Comparison of ENCODE assay signal across 8 mouse cellular contexts in genomic region chr7:58788424-58789261, GRCm38 (mm10).
DNase-seq lines count a peak whose midpoint lies in the region; ATAC-seq and TF ChIP-seq lines count a peak whose summit lies in the region.

No protein-coding gene starts in this region.

- DNase-seq in adrenal gland, adult 8-10 months = peak; percentile 22
- DNase-seq in adrenal gland, postnatal 25 days = no peak
- DNase-seq in testis, postnatal 10 days (ENCODE audit: low spot score) = no peak
- no peak for DNase-seq in urinary bladder, postnatal 36 days (ENCODE audit: low spot score in 2 of 2)

- H3K27me3 ChIP-seq in testis, adult 2 months (ENCODE audit: control insufficient read depth, insufficient read depth, low read length) = no peaks in the 10 kb centered on the region
- H3K27me3 ChIP-seq in limb, embryonic 15.5 days = no peaks in the 10 kb centered on the region
- no peaks in the 10 kb centered on the region for H3K27me3 ChIP-seq in stomach, embryonic 16.5 days (ENCODE audit: control insufficient read depth, insufficient read depth, low read length)

- ATAC-seq in limb, embryonic 15.5 days (ENCODE audit: insufficient number of reproducible peaks, low FRiP score, low TSS enrichment, low read depth) = peak; percentile 59; the same call in 1 of the 2 replicates
- ATAC-seq in stomach, embryonic 16.5 days (ENCODE audit: insufficient read depth, low FRiP score) = peak; percentile 60; the same call in 1 of the 2 replicates
- ATAC-seq in erythroid progenitor cell, adult 5-6 weeks (replicated peaks; ENCODE audit: low FRiP score, poor library complexity, severe bottlenecking) = no peak

- H3K4me3 ChIP-seq in testis, adult 2 months (ENCODE audit: control insufficient read depth, low read depth, low read length) = no peak overlapping the region
- H3K4me3 ChIP-seq in limb, embryonic 15.5 days = no peak overlapping the region
- no peak overlapping the region for H3K4me3 ChIP-seq in stomach, embryonic 16.5 days (replicated peaks; ENCODE audit: low read length)

- no peak overlapping the region for H3K4me2 ChIP-seq in limb, embryonic 15.5 days
- peak overlapping the region; percentile 9; the same call in 1 of the 2 replicates for H3K4me2 ChIP-seq in stomach, embryonic 16.5 days (ENCODE audit: low read depth, low read length)

- H3K36me3 ChIP-seq in testis, adult 2 months (ENCODE audit: control insufficient read depth, insufficient read depth, low read length) = no peaks in the 10 kb centered on the region
- H3K36me3 ChIP-seq in limb, embryonic 15.5 days = peaks cover 7% of the 10 kb centered on the region; the same call in 1 of the 2 replicates
- peaks cover 6% of the 10 kb centered on the region; the same call in 1 of the 2 replicates for H3K36me3 ChIP-seq in stomach, embryonic 16.5 days (ENCODE audit: control insufficient read depth, insufficient read depth, low read length)

- no peak overlapping the region for H3K9ac ChIP-seq in limb, embryonic 15.5 days
- no peak overlapping the region for H3K9ac ChIP-seq in stomach, embryonic 16.5 days (ENCODE audit: low read length)

- no peak for TF ChIP-seq POLR2A in testis, adult 2 months (IDR thresholded peaks at IDR 0.05; ENCODE audit: control insufficient read depth, low read depth, low read length)

- H3K27ac ChIP-seq in testis, adult 2 months (ENCODE audit: control insufficient read depth, insufficient read depth, low read depth, low read length) = peak overlapping the region; percentile 44; the same call in 1 of the 2 replicates
- peak overlapping the region; percentile 55; the same call in 1 of the 2 replicates for H3K27ac ChIP-seq in limb, embryonic 15.5 days
- peak overlapping the region; percentile 75 for H3K27ac ChIP-seq in stomach, embryonic 16.5 days (ENCODE audit: low read length)

- TF ChIP-seq CTCF in testis, adult 2 months (IDR thresholded peaks at IDR 0.05; ENCODE audit: control insufficient read depth, insufficient read depth, insufficient replicate concordance, low read depth, low read length) = no peak

- H3K4me1 ChIP-seq in testis, adult 2 months (ENCODE audit: control insufficient read depth, insufficient read depth, low read length) = no peaks in the 10 kb centered on the region
- peaks cover 2% of the 10 kb centered on the region; the same call in 1 of the 2 replicates for H3K4me1 ChIP-seq in limb, embryonic 15.5 days
- peaks cover 11% of the 10 kb centered on the region for H3K4me1 ChIP-seq in stomach, embryonic 16.5 days (ENCODE audit: control insufficient read depth, insufficient read depth, low read length)

- H3K9me3 ChIP-seq in limb, embryonic 15.5 days = no peaks in the 10 kb centered on the region
- H3K9me3 ChIP-seq in stomach, embryonic 16.5 days (replicated peaks; ENCODE audit: control insufficient read depth, low read length) = no peaks in the 10 kb centered on the region

- 49% methylated on average over 7 of the region's 7 CpGs for WGBS in limb, embryonic 15.5 days
- 30% methylated on average over 7 of the region's 7 CpGs for WGBS in stomach, embryonic 16.5 days
